Mouse (Mus musculus) midbrain, embryonic 13.5 days (tissue): ENCODE data around the gene Gm13691. TPM values are rescaled to one million over a fixed set of nuclear protein-coding genes. Genes with fewer than 3 reads are reported as not detected.
"Not testable (repeated sequence)": the region's sequence is repeated elsewhere in the genome, so short reads cannot be mapped to it uniquely, and the experiment has no call there.

Experiments used
- ATAC-seq: fragments of 200-750 bp; cut with Nextera tagmentation; 2 replicates; pipeline ENCODE4 v1.8.0; 2017; ENCODE audit warnings: mild to moderate bottlenecking, moderate TSS enrichment, moderate library complexity
- H3K27ac ChIP-seq: fragments of 300-500 bp; sonication (generic); 2 replicates; pipeline ENCODE4 v1.5.1; 2015; ENCODE audit warnings: inconsistent platforms, mild to moderate bottlenecking, moderate library complexity
- H3K27me3 ChIP-seq: fragments of 300-500 bp; sonication (generic); 2 replicates; pipeline ENCODE4 v1.6.1; 2015; ENCODE audit warnings: mild to moderate bottlenecking, inconsistent platforms
- H3K36me3 ChIP-seq: fragments of 300-500 bp; sonication (generic); 2 replicates; pipeline ENCODE4 v1.6.1; 2015; ENCODE audit warnings: mild to moderate bottlenecking, inconsistent platforms
- H3K4me1 ChIP-seq: fragments of 300-500 bp; sonication (generic); replicated peaks from 2 replicates; pipeline ENCODE4 v1.6.1; 2015; ENCODE audit warnings: inconsistent platforms
- H3K4me2 ChIP-seq: fragments of 300-500 bp; sonication (generic); replicated peaks from 2 replicates; pipeline ENCODE4 v1.6.1; 2015; ENCODE audit warnings: moderate library complexity, mild to moderate bottlenecking, inconsistent platforms
- H3K4me3 ChIP-seq: fragments of 300-500 bp; sonication (generic); replicated peaks from 2 replicates; pipeline ENCODE4 v1.5.1; 2015; ENCODE audit warnings: mild to moderate bottlenecking, inconsistent platforms
- H3K9ac ChIP-seq: fragments of 300-500 bp; sonication (generic); replicated peaks from 2 replicates; pipeline ENCODE4 v1.6.1; 2015; ENCODE audit warnings: mild to moderate bottlenecking, inconsistent platforms
- H3K9me3 ChIP-seq: fragments of 300-500 bp; sonication (generic); 2 replicates; pipeline ENCODE4 v1.6.1; 2016; ENCODE audit warnings: mild to moderate bottlenecking, inconsistent platforms
- WGBS: fragments of 180-500 bp; shearing (Covaris S2); methylation state at CpG from one replicate; pipeline ENCODE4 v1.1.7; 2015; 5-methylcytosine and 5-hydroxymethylcytosine counted together
- polyA plus RNA-seq: library from polyadenylated mRNA; unstranded; fragments of >200 nt; fragmentation: Nextera tagmentation; extraction: Ambion mirVana; gene quantifications from 2 replicates; pipeline ENCODE4 v1.2.1, GENCODE M21; 2015

The Gm13691 gene
- polyA plus RNA-seq, 1 experiment from 2014 or later: not detected

DNA sequence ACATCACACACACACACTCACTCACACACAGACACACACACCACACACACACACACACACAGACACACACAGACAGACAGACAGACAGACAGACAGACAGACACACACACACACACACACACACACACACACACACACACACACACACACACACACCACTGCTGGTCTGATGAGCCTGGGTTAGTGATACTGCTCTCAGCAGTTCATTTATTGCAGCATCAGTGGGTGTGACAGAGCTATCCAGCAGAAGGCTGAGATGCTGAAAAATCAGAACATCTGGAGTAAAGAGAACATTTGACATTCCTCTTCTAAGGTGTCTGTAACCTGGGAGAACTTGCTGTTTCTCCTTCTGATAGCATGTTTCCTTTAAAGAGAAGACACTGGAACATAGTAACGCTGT lies 47.6 kb downstream of the Gm13691 start:
- not testable (repeated sequence) for H3K9me3 ChIP-seq, H3K27ac ChIP-seq, H3K9ac ChIP-seq, H3K4me3 ChIP-seq, H3K27me3 ChIP-seq, H3K4me2 ChIP-seq, H3K4me1 ChIP-seq, ATAC-seq, H3K36me3 ChIP-seq
- WGBS: 88% methylated on average over 1 of the region's 1 CpGs

DNA sequence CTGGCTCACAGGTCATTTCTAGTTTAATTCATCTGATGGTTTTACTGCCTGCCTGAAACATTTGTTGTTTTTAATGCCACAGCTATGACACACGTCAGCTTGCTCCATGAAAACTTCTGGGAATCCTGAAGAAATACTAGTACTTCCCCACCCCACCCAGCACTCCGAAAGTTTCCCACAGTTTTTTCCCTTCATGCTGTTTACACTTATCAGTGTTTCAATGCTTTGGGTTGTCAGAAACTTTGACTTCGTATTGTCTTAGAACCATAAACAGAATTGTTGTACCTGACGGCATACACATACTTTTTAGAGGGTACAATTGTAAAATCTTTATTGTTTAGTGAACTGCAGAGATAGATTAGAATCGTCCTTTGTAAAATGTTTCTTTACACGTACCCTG lies 48.9 kb downstream of the Gm13691 start:
- no peaks in the 10 kb centered on the region for H3K9me3 ChIP-seq
- no peaks in the 10 kb centered on the region for H3K36me3 ChIP-seq
- H3K4me3 ChIP-seq: no peak overlapping the region
- no peak for ATAC-seq
- WGBS: 79% methylated on average over 6 of the region's 6 CpGs
- H3K4me2 ChIP-seq: no peak overlapping the region
- H3K4me1 ChIP-seq: no peaks in the 10 kb centered on the region
- H3K27me3 ChIP-seq: no peaks in the 10 kb centered on the region
- H3K27ac ChIP-seq: no peak overlapping the region
- no peak overlapping the region for H3K9ac ChIP-seq

Other genes with a start within 250 kb of the Gm13691 start
- gene Fam171b, start 177.9 kb upstream of the Gm13691 start, polyA plus RNA-seq: 69.2 and 69.4 TPM in 2 replicates
- not detected in 2 replicates for gene Zswim2, start 49.3 kb upstream of the Gm13691 start, polyA plus RNA-seq
- gene Gm13698, start 34.9 kb upstream of the Gm13691 start, polyA plus RNA-seq: not detected in 2 replicates
- not detected in 2 replicates for gene Gm13693, start 29.1 kb upstream of the Gm13691 start, polyA plus RNA-seq
- not detected in 2 replicates for gene Gm13695, start 23.2 kb upstream of the Gm13691 start, polyA plus RNA-seq
- gene Gm13696, start 17.4 kb upstream of the Gm13691 start, polyA plus RNA-seq: not detected in 2 replicates
- gene Gm13694, start 11.6 kb upstream of the Gm13691 start, polyA plus RNA-seq: not detected in 2 replicates
- gene Gm13697, start 5.8 kb upstream of the Gm13691 start, polyA plus RNA-seq: not detected in 2 replicates